Mouse (Mus musculus): ENCODE results near the gene Tiparp.

The Tiparp gene

DNA sequence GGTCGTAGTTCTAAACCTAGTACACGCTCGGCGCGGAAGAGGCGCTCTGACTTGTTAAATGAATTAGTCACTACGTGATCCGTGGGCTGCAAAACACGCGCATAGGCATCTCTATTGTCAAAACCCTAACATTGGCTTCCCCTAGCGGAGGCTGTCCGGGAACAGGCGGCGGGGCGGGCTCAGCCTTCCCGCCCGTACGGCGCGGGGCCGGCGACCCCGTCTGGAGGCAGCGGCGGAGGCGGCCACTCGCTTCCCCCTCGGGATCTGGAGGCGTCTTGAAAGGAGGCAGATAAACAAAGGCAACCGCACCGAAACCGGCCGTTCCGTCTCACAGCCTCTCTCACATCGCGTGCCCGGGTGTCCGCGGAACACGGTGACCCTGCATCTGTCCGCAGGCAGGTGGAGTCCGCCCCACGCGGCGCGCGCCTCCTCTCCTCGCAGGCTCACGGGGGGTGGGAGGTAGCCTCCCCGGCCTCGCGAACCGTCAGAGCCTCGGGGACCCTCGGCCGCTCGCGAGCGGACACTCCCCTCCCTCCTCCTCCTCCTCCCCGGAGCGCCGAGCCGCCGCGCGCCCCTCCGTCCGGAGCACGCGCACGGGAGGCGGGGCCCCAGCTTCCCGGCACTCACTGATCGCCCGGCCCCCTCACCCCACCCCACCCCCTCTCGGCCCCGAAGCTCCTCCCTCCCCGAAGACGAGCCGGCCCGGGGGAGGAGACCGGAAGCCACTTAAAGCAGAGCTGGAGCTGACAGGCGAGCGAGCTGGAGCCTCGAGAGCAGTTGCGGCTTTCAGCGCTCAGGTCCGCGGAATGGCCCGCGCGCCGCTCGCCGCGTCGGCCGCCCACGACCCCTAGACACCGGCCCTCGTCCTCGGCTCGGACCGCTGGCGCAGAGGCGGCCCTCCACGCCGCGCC lies at the start of gene Tiparp:
Gene Tiparp, plus strand, starts transcription at position 720 of the 911 bp plus-strand sequence.
- peak; percentile 87 for DNase-seq (ENCODE audit: low read depth, low spot score)

DNA sequence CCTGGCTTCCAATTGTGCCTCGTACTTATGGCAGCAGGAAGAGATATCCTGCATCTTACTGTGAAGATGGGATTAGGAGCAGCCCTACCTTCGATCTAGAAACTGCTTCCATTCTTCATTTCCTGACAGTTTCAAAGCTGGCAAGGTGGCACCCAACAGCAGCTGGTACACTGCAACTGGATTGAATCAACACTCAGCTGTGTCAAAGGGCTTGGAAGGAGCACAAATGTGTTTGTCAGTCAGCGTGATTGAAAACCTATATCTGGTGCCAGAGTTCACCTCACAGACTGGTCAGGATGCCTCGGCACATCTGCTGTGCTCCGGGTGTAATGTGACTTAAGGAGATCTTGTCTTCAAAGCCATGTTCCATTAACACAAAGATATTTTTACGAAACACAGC lies 47.5 kb upstream of the Tiparp start:
- DNase-seq (ENCODE audit: low read depth, low spot score), result no peak

DNA sequence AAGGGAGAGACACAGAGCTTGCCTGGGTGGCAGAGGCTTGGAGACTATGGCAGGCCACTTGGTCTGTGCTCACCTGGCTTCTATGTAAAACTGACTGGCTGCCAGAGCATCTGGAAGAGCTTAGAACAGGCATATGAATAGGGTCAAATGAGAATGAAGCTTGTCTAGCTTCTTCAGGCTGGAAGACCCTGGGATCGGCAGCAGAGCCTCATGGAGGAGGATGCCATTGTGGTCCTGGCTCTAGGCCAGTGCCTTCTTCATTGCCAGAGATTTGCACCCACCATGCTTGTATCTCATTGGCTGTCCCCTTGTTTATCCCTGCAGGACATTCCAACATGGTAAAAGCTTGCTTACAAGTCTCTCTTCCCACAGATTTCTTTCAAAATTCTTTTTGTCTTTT lies 45.9 kb upstream of the Tiparp start:
- no peak for DNase-seq (ENCODE audit: low read depth, low spot score)

DNA sequence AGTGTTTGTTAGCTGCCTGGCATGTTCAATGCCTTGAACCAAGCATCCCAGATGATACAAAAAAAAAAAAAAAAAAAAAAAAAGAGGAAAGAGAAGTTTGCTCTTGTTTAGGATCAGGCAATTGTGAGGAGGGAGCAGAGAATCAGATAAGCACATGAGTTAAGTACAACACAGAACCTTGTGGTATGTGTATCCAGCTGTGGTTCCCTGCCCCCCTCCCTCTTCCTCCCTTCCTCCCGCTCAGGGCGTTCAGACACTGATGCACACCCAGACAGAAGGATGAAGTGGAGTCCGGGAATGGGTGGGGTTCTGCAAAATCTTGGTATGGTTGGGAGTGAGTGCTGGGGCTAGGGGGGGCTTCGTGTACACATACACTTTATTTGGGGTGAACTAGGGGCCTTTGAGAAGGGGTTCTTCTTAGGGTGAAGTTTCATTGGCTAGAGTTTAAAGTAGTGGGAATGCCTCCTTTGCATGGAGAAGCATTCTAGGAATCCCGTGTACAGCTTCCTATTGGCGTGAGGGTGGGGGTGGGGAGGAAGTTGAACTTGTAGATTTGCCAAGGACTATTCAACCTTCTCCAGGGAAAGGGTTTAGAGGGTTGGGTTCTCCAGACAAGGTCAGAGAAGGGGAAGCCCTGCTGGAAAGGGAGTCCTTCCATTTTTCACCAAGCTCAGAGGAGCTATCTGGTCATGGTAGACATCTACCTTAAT lies 45.4 kb upstream of the Tiparp start:
- DNase-seq (ENCODE audit: low read depth, low spot score), result no peak

DNA sequence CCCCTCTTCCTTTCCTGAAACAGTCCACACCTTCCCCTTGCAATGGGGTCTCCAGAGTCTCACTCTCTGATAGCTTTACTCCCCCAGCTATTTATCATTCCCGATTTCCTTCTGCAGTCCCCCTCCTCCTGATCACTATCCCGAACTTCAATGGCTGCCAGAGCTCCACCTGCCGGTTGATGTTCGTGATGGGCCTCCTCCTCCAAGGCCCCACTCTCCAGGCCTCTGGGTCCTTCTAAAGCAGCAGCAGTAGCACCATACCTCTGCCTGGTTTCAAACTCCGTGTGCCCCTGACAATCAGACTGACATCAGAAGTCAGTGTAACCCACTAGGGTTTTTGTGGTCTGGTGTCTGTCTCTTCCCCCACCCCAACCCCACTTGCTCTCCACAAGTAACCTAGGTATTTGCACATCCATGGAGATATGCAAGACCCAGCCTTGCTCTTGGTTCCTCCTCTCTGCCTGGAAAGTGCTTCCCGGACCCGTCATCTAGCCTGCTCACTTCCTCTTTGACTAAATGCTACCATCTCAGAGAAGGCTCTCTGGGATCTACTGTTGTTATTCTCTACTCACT lies 44.0 kb upstream of the Tiparp start:
- no peak for DNase-seq (ENCODE audit: low read depth, low spot score)

DNA sequence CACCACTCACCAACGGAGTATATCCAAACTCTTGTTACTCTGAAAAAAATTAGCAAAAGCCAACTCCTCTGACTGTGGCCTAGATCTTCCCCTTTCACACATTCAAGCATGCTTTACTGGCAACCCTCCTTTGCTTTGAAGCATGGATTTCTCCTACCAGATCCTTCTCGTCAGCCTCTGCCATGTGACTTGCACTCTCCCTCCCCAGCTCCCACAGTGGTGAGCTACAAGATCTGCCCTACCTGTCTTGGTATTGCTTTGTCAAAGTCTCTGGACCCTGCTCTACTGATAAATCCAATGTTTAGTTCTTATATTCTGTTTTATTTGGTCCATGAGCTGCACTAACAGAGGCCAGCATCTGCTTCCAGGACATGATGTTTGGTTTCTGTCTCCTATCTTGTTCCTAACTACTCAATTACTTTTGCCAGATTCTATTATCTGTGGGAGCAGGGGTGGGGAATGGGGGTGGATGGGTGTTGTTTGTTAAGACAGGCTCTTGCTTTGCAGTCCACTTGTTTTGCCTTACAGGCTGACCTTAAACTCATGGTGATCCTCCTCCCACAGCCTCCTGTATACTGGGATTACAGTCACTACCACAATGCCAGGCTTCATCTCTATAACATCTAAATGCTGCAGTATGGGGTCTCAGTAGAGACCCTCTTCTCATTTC lies 40.7 kb upstream of the Tiparp start:
- no peak for DNase-seq (ENCODE audit: low read depth, low spot score)

DNA sequence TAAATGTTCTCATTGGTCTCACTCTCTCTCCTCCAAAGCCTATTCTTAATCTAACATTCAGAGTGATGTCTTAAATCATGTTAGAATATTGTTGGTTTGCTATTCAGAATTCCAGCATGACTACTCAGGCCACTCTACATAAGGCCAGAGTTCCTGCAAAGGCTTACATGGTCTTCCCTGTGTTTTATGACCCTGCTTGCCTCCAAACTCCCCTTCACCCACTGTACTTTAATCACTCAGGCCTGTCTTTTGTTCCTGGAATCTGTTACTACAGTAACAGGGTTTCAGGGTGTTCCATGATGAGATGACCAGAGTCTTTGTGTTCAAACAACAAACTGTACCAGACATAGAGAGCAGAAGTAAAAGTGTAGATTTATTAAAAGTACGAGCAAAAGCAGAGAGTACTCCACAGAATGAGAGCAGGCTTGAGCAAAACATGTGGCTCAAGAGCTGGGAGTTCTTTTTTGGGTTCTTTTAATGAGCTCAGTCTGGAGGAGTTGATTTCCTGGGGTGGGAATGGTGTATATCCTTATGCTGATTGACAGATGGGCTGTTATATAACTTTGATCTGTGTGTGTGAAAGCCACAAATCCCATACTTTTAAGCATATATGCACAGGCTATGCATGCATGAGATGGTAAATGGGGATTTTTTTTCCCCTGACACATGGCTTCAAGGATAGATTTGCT lies 39.5 kb upstream of the Tiparp start:
- DNase-seq (ENCODE audit: low read depth, low spot score), result no peak

DNA sequence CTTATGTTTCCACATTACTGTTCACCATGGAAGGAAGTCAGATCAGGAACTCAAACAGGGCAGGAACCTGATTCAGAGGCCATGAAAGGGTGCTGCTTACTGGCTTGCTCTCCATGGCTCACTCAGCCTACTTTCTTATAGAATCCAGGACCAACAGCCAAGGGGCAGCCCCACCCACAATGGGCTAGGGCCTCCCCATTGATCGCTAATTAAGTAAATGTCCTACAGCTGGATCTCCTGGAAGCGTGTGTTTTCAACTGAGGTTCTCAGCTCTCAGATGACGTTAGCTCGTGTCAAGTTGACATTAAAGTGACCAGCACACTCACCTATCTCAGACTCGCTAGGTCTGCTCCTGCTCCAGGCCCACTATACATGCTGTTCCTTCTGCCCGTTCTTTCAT lies 38.6 kb upstream of the Tiparp start:
- DNase-seq (ENCODE audit: low read depth, low spot score), result no peak

DNA sequence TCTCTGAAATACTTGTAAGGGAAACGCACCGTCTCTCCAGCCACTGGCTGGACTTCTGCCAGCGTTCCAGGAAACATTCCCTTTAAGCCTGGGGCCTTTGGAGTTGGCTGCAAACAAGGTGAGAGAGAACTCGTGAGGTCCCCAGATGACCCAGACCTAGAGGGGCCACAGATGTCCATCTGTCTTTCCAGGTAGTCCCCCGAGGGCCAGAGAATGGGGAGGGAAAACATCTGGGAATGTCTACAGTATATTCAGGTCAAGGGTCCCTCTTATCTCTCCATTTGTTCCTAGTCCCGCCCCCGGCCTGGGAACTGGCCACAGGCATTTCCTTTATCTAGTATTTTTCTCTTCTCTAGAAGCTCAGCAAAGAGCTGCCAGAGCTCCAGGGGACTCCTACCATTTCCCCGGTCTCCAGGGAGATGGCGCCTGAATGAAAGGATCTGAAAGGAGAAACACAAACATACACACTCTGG lies 33.9 kb upstream of the Tiparp start:
- no peak for DNase-seq (ENCODE audit: low read depth, low spot score)

DNA sequence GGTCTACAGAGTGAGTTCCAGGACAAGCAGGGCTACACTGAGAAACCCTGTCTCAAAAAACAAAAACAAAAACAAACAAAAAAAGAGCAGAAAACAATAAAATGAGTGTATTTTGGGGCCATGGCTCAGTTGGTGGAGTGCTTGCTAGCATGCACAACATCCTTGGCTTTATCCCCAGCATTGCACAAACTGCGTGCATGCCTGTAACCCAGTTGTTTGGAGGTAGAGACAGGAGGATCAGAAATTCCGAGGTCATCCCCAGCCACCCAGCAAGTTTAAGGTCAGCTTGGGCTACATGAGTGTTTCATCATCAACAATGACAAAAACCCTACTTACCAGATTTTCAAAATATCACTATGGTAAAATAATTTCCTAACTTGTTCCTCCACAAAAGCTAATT lies 20.4 kb upstream of the Tiparp start:
- DNase-seq (ENCODE audit: low read depth, low spot score), result no peak

DNA sequence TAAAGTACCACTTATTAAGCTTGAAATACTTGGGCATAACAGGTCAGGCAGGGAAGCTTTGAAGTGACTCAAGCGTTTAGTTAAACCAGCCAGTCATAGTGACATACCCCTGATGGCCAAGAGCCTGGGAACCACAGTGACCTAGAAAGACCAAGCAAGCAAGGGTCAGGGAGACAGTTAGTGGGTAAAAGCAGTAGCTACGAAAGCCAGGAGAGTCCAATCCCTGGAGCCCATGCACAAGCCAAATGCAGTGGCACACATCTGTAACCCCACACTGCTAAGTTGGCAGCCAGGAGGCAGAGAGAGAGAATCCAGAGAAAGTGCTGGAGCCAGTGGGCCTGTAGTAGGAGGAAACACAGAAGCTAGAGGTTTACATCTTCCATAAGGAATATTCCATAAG lies 17.6 kb upstream of the Tiparp start:
- DNase-seq (ENCODE audit: low read depth, low spot score), result no peak

DNA sequence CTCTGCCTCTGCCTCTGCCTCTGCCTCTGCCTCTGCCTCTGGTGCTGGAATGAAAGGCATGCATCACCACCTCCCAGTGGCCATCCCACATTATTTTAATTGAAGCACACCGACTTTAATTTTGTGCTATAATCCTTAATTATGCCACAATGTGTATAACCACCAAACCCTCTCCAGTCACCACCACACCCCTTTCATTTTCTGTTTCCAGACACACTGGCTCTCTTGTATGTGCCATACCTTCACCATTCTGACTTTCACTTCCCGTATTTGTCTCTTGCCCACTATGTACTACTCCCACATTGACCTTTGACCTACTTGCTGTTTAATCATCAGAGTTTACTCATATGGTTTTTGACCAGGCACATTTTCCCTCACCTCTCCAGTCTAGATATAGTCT lies 12.5 kb upstream of the Tiparp start:
- DNase-seq (ENCODE audit: low read depth, low spot score), result no peak

DNA sequence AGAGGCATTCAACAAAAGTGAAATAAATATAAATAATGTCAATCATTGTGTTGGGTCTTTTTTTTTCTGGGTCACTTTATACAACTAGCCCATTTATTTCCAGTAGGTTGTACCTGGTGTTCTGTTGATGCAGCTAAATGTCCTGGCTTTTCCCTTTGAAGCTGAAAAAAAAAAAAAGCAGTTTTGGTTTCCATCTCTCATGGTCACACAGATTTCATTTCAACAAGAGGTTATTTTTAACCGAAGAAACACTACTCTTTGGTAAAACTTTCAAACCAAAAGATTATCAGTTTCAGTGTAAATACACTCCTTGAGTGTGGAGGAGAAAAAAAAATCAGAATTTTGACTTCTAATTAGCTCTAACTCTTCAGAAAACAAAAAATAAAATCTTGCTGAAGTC lies 11.7 kb upstream of the Tiparp start:
- no peak for DNase-seq (ENCODE audit: low read depth, low spot score)

DNA sequence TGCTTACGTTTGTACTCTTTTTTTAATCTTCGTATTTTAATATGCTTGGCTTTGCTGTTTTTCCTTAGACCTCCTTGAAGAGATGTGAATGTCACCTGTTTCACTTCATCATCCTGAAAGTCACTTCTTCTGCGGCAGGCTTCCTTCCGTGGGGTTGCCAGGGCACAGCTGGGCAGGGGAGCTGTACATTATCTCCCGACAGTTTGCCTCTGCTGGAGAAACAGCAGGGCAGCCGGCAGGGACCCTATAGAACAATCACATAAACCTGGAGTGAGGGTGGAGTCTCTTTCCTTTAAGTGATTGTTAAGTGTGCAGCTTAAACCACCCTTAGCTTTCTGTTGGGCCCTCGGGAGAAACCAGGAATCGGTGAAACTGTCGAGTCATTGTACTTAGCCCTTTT lies 11.1 kb upstream of the Tiparp start:
- no peak for DNase-seq (ENCODE audit: low read depth, low spot score)

DNA sequence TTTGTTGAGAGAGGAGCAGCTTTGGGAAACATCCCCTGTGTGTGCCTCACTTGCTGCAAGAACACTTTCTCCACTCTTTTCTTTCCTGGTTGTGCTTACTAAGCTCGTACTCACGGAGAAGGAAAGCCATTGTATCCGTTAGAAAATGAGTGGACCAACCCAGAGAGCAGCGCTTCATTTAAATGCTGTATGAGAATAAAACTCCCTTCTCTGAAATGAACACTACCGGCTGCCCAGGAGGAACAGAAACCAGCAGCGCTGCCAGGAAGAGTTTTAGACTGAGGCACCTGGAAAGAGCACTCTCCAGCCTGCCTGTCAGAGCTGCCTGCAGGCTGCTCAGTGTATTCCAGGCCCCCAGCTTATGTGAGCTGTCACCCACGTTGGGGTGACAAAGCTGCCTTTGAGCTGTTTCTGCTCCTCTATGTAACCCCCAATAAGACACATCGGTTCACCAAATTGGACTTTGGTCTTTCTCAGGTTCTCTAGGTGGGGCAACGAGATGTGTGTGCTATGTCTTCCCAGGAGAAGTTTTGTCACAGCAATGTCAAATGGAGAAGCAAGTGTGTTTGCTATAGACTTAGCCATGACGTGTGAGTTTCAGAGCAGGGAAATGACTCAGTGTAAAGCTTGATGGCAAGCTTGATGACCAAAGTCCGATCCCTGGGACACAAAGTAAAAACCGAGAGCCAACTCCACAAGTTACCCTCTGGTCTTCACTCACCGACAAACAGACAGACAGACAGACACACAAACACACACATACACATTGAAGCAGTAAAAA lies 10.3 kb upstream of the Tiparp start:
- DNase-seq (ENCODE audit: low read depth, low spot score), result no peak

DNA sequence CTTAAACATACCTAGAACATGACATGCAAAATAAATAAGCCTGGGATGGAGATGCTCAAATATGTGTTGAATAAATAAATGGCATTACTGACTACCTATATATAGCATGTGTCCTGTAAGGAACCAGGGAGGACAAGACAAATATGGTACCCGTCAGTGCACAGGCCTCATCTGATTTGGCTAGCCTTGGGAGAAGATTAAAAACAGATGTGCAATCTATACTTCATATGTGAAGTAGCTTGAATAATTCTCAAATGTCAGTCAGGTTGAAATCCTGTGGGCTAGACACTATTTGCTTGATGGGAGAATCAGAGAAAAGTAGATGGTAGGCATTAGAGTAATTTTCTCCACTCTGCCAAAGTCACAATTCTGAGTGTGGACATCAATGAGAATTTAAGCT lies 6.8 kb upstream of the Tiparp start:
- DNase-seq (ENCODE audit: low read depth, low spot score), result no peak

DNA sequence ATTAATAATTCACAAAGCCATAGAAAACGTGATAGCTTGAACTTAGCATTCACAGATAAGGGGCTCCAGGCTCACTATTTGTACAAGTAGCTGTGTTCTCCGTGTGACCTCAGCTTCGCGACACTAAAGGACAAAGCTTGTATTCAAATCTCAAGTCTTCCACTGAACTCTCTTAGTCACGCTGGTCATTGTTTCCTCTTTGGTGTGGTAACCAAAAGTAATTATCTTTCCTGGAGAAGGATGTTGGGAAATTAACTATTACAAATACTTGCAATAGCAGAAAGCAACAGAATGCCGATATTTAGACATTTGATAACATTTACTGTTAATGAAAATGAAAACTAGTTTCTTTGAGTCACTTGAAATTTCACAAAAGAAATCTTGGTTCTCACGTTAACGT lies 4.8 kb upstream of the Tiparp start:
- DNase-seq (ENCODE audit: low read depth, low spot score), result no peak

DNA sequence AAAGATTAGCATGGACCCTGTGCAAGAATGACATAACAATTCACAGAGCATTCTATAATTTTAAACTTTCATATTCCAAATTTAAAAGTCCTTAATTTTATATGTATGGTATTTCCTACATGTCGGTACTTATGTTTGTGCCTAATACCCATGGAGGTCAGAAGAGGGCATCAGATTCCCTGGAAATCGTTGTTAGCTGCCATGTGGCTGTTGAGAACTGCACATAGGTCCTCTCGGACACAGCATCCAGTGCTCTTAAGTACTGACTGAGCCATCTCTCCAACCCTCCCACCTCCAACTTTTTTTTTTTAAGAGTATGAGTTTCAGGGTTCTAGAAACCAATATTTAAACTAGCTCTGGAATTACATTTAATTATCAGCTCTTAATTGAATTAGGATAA lies 2.5 kb upstream of the Tiparp start:
- no peak for DNase-seq (ENCODE audit: low read depth, low spot score)

DNA sequence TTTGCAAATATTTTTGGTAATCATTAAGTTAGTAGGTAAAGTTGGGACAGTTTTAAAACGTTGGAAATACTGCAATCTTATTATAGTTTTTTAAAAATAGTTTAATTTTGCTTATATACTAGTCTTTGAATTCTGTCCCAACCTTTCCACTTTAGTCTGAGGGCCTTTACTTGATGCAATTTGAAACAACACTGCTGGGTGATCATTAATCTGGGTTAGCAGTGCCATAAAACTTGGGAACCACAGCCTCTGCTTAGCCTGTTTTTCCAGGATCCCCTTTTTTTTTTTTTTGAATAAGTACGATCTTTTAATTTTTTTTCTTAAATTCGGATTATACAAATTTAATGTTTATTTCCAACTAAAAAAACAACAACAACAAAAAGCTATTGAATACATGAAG lies 1.0 kb upstream of the Tiparp start:
- DNase-seq (ENCODE audit: low read depth, low spot score), result no peak

DNA sequence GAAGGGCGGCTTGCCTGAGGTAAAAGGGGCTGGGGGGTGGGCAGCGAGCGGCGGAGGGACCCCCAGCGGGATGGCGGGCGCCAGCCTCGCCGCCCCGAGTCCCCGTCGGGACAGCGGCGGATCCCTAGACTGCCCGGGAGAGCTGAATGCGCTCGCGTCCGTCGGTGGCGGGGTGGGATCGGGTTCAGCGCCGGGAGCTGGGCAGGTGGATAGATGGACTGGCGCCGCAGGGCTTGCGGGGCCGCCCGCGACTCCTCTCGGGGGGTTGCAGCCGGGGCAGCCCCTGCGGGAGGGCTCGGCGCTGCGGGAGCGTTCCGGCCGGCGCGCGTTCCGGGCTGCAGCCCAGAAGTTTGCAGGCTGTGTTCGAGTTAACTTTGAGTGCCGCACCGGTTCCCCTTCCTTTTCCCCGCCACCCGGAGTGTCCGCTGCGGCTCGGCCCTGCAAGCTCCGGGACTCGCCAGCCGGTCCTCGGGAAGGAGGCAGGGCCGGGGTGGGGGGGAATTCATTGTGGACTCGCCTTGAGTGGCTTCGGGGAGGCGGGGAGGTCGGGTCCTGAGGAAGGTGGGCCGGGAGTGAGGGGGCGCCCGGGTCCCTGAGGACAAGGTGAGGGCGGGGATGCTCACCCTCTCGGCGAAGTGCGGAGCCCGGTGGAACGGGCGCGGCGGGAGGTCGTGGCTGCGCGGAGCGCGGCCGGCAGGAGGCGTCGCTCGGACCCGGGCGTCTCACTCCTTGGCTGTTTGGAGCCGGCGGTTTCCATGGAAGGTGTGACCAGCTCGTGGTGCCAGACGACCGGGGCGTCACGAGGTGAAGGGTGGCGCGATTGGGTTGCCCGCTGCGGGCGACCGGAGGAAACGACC lies 632 bp downstream of the Tiparp start:
- peak; percentile 26 for DNase-seq (ENCODE audit: low read depth, low spot score)

All from retina, adult 2 months (tissue).